Mouse (Mus musculus) heart, postnatal 0 days (tissue): ENCODE results near the gene Med21.

ENCODE experiments used
- CTCF ChIP-seq: IDR thresholded peaks from 2 replicates; pipeline ENCODE4 v1.5.1; 2016; ENCODE audit warnings: antibody characterized with exemption, control low read depth, low read depth
- EP300 ChIP-seq: IDR thresholded peaks from 2 replicates; pipeline ENCODE4 v1.6.1; 2016; ENCODE audit warnings: antibody characterized with exemption, low read depth

GRCm38 (mm10) chr6:146664116-146664515 is 21.8 kb downstream of the Med21 start:
- no peak for TF ChIP-seq CTCF
- TF ChIP-seq EP300 = no peak
